Mouse (Mus musculus) cortical plate, adult 2 months (tissue): ENCODE measurements around the gene Gch1.

Source experiments
- CTCF ChIP-seq: fragments of 200-500 bp; IDR thresholded peaks from 2 replicates; pipeline ENCODE4 v1.5.1; 2011; ENCODE audit warnings: mild to moderate bottlenecking, control low read depth, low read length; ENCODE audit not compliant: insufficient read depth; ENCODE audit errors: extremely low read depth
- POLR2A ChIP-seq: fragments of 200-500 bp; IDR thresholded peaks from 2 replicates; pipeline ENCODE4 v1.6.1; 2011; ENCODE audit warnings: mild to moderate bottlenecking, low read length, control low read depth; ENCODE audit not compliant: insufficient read depth; ENCODE audit errors: extremely low read depth

DNA sequence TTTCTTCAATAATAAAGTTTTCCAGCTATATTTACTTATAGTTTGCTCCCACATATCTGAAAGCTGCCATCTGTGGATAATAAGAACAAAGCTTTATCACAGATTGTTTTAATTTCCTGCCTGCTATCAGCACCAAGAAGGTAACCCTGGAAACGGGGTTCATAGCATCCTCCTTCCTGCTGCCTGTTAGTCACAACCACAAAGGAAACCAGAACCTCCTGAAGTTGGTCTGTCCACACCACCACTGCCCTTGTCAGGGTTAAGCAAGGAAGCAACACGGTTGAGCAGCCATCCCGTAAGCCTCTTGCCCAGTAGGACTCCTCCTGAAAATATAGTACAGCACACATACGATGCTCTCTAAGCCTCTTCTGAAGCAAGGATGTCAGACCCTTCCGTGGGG, 17.1 kb downstream of the Gch1 start:
- TF ChIP-seq CTCF (no peak), POLR2A (no peak)
